Comparison of ENCODE assay signal across 16 mouse cellular contexts in the genomic region with DNA sequence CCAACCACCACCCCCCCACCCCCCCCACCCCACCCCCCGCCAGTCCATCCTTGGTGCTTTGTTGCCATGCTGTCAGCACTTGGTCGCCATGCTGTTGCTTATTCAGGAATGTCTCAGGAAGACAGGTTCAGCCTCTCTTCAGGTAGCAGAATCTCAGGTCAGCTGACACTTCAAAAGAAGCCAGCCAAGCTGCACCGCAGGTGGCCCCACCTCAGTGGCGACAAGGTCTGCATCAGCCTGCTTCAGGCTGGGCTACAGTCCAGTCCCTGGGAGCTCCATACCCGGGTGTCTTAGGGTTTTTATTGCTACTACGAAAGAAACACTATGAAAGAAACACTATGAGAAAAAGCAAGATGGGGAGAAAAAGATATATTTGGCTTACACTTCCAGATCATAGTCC.
"Had no signal": no experiment of that assay in that cellular context is flagged by ENCODE, and none has a peak within 500 bp of the region (broad histone marks: within the 10 kb centered on the region; RNA-seq: fewer than 3 reads in every experiment).

No protein-coding gene starts in this region.

- H3K4me1 ChIP-seq: kidney, embryonic 15.5 days; limb, embryonic 12.5 days; liver, embryonic 13.5 days; lung, embryonic 15.5 days; midbrain, embryonic 12.5 days; neural tube, embryonic 13.5 days; stomach, embryonic 15.5 days had no signal

- H3K4me3 ChIP-seq: kidney, embryonic 15.5 days; limb, embryonic 12.5 days; liver, embryonic 13.5 days; lung, embryonic 15.5 days; midbrain, embryonic 12.5 days; neural tube, embryonic 13.5 days; stomach, embryonic 15.5 days had no signal

- H3K9me3 ChIP-seq: kidney, embryonic 15.5 days; limb, embryonic 12.5 days; liver, embryonic 13.5 days; lung, embryonic 15.5 days; midbrain, embryonic 12.5 days; neural tube, embryonic 13.5 days; stomach, embryonic 15.5 days had no signal

- H3K27ac ChIP-seq: kidney, embryonic 15.5 days; limb, embryonic 12.5 days; liver, embryonic 13.5 days; lung, embryonic 15.5 days; midbrain, embryonic 12.5 days; stomach, embryonic 15.5 days had no signal

- H3K36me3 ChIP-seq: kidney, embryonic 15.5 days; limb, embryonic 12.5 days; liver, embryonic 13.5 days; lung, embryonic 15.5 days; midbrain, embryonic 12.5 days; neural tube, embryonic 13.5 days; stomach, embryonic 15.5 days had no signal

- H3K9ac ChIP-seq: kidney, embryonic 15.5 days; limb, embryonic 12.5 days; liver, embryonic 13.5 days; liver, postnatal 0 days; lung, embryonic 15.5 days; midbrain, embryonic 12.5 days; neural tube, embryonic 13.5 days; stomach, embryonic 15.5 days had no signal

- DNase-seq: kidney, postnatal 14 days; layer of hippocampus, adult 9-11 months; liver; liver, embryonic 13.5 days; liver, postnatal 0 days; retina, postnatal 1 day; right cerebral cortex, postnatal 4 days; spleen, adult 18-20 months; thymus, adult 2 months; thymus, postnatal 36 days had no signal
